ENCODE assay signal across 31 mouse cellular contexts in genomic region chr2:146320666-146321065, GRCm38 (mm10).
"Had no signal": no experiment of that assay in that cellular context is flagged by ENCODE, and none has a peak within 500 bp of the region (broad histone marks: within the 10 kb centered on the region; RNA-seq: fewer than 3 reads in every experiment).

No protein-coding gene starts in this region.

- ATAC-seq: liver, embryonic 12.5 days; liver, postnatal 0 days; lung, postnatal 0 days; midbrain, embryonic 13.5 days; midbrain, embryonic 15.5 days; midbrain, embryonic 16.5 days had no signal

- H3K36me3 ChIP-seq: limb, embryonic 10.5 days; limb, embryonic 12.5 days; limb, embryonic 13.5 days; limb, embryonic 15.5 days; liver, embryonic 13.5 days; lung, embryonic 15.5 days; midbrain, embryonic 12.5 days; midbrain, embryonic 13.5 days; midbrain, embryonic 15.5 days had no signal

- H3K9ac ChIP-seq: limb, embryonic 12.5 days; limb, embryonic 13.5 days; limb, embryonic 15.5 days; liver, embryonic 12.5 days; liver, embryonic 13.5 days; liver, embryonic 14.5 days; liver, embryonic 15.5 days; liver, postnatal 0 days; lung, embryonic 14.5 days; lung, embryonic 15.5 days; midbrain, embryonic 12.5 days; midbrain, embryonic 13.5 days; midbrain, embryonic 15.5 days had no signal

- H3K27ac ChIP-seq: limb, embryonic 10.5 days; limb, embryonic 12.5 days; limb, embryonic 13.5 days; limb, embryonic 15.5 days; liver, embryonic 12.5 days; liver, embryonic 13.5 days; liver, embryonic 14.5 days; liver, embryonic 15.5 days; lung, embryonic 15.5 days; macrophage; midbrain, embryonic 10.5 days; midbrain, embryonic 12.5 days; midbrain, embryonic 13.5 days; midbrain, embryonic 15.5 days had no signal

- H3K9me3 ChIP-seq: limb, embryonic 10.5 days; limb, embryonic 12.5 days; limb, embryonic 13.5 days; limb, embryonic 15.5 days; liver, embryonic 12.5 days; liver, embryonic 13.5 days; liver, embryonic 15.5 days; lung, embryonic 15.5 days; megakaryocyte, embryonic 14.5 days; midbrain, embryonic 10.5 days; midbrain, embryonic 12.5 days; midbrain, embryonic 13.5 days; midbrain, embryonic 15.5 days had no signal

- H3K4me2 ChIP-seq: limb, embryonic 12.5 days; limb, embryonic 13.5 days; limb, embryonic 15.5 days; liver, embryonic 11.5 days; liver, embryonic 12.5 days; liver, embryonic 13.5 days; liver, embryonic 15.5 days; lung, embryonic 14.5 days; lung, embryonic 15.5 days; midbrain, embryonic 11.5 days; midbrain, embryonic 12.5 days; midbrain, embryonic 13.5 days; midbrain, embryonic 15.5 days had no signal

- H3K27me3 ChIP-seq: limb, embryonic 12.5 days; limb, embryonic 13.5 days; limb, embryonic 15.5 days; liver, embryonic 12.5 days; liver, embryonic 13.5 days; liver, embryonic 15.5 days; lung, embryonic 15.5 days; megakaryocyte, embryonic 14.5 days; midbrain, embryonic 12.5 days; midbrain, embryonic 13.5 days; midbrain, embryonic 15.5 days had no signal

- H3K4me3 ChIP-seq: limb, embryonic 10.5 days; limb, embryonic 12.5 days; limb, embryonic 13.5 days; limb, embryonic 15.5 days; liver, embryonic 12.5 days; liver, embryonic 13.5 days; liver, embryonic 15.5 days; lung, embryonic 15.5 days; megakaryocyte, embryonic 14.5 days; midbrain, embryonic 10.5 days; midbrain, embryonic 12.5 days; midbrain, embryonic 13.5 days; midbrain, embryonic 15.5 days; myocyte had no signal

- DNase-seq: left cerebral cortex, postnatal 4 days; liver; liver, embryonic 13.5 days; liver, postnatal 0 days; lung, adult 18-20 months; lung, adult 2 months; lung, embryonic 14.5 days; lung, postnatal 10 days; lung, postnatal 14 days; lung, postnatal 36 days; lung, postnatal 4 days; midbrain, embryonic 14.5 days had no signal

- H3K4me1 ChIP-seq: limb, embryonic 12.5 days; limb, embryonic 15.5 days; liver, embryonic 12.5 days; liver, embryonic 13.5 days; liver, embryonic 15.5 days; lung, embryonic 15.5 days had no signal
